Mouse (Mus musculus): ENCODE measurements around the gene Try4. TPM values are rescaled to one million over a fixed set of nuclear protein-coding genes. Genes with fewer than 3 reads are reported as not detected.

Try4 gene
- 1.0 TPM in 1 of 2 replicates, not detected in the other for polyA plus RNA-seq (2012; rRNA removed; ENCODE audit: low replicate concordance)

GRCm38 (mm10) chr6:41301969-41302368, at the start of gene Try4:
Gene Try4 (plus strand): TSS chr6:41302269.

GRCm38 (mm10) chr6:41316741-41317140, 14.7 kb downstream of the Try4 start, which contains the start of gene Try5:
Gene Try5 (minus strand): TSS chr6:41316841.

GRCm38 (mm10) chr6:41353932-41354331, 51.9 kb downstream of the Try4 start, which contains the start of gene Try10:
Gene Try10 (plus strand): TSS chr6:41354105.

Other genes starting within 250 kb of the Try4 start
- 0.18 and 0.72 TPM in 2 replicates for gene Try5, start 14.6 kb downstream of the Try4 start, polyA plus RNA-seq (2012; rRNA removed; ENCODE audit: low replicate concordance)
- gene Try10, start 51.8 kb downstream of the Try4 start, polyA plus RNA-seq (2012; rRNA removed; ENCODE audit: low replicate concordance): not detected in 2 replicates
- gene Prss3, start 75.4 kb downstream of the Try4 start, polyA plus RNA-seq (2012; rRNA removed; ENCODE audit: low replicate concordance): not detected in 2 replicates
- not detected in 2 replicates for gene Gm5771, start 90.1 kb downstream of the Try4 start, polyA plus RNA-seq (2012; rRNA removed; ENCODE audit: low replicate concordance)
- gene Gm10334, start 143.9 kb downstream of the Try4 start, polyA plus RNA-seq (2012; rRNA removed; ENCODE audit: low replicate concordance): not detected in 2 replicates
- gene Prss1, start 156.7 kb downstream of the Try4 start, polyA plus RNA-seq (2012; rRNA removed; ENCODE audit: low replicate concordance): not detected in 2 replicates
- gene Prss2, start 219.5 kb downstream of the Try4 start, polyA plus RNA-seq (2012; rRNA removed; ENCODE audit: low replicate concordance): 0.59 and 2.9 TPM in 2 replicates

Measured in mammary gland, adult 2 months (tissue).